Mouse (Mus musculus): ENCODE data around the gene Dnah17. TPM values are rescaled to one million over a fixed set of nuclear protein-coding genes. Genes with fewer than 3 reads are reported as not detected.

Gene Dnah17
- total RNA-seq (2015; ENCODE audit: low replicate concordance) (not detected in 2 replicates), total RNA-seq (2017; ENCODE audit: low replicate concordance) (not detected in 2 replicates)

DNA sequence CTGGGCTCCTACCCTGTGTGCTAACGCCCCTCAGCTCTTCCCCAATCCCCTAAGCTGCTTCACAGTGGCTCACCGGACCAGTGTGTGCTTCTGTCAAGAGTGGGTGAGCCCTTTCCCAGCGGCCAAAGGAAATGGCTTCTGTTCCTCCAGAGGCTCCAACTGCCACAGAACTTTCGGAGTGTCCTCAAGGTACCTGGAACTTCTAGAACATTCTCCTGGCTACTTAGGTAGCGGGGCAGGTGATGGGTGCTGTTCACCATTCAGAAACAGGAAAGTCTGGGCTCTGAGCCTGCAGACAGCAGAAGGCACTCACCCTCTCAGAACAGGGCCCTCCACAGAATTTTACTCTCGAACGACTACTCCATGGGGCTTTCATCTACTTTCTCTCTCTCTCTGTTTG is at the start of gene Dnah17:
Gene Dnah17 (minus strand): TSS at position 101 of the 400 bp plus-strand sequence.
- no peak for ATAC-seq (replicated peaks; ENCODE audit: low FRiP score, poor library complexity, severe bottlenecking)

DNA sequence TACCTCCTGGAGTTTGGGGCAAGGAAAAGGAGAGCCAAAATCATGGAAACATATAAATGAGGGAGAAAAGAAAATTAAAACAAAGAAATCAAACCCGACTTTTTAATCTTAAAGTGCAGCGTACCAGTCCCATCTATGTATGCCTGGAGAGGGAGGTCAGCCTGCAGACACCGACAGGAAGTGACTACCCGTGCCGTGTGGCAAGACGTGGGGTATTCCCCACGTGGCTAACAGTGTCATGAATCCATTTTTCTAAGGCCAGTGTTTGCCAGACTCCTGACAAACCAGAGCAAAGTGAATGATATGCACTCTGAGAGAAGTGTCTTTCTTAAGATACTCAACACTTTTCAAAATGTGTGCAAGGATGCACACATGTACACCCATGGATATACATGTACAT is 49.8 kb upstream of the Dnah17 start:
- no peak for ATAC-seq (replicated peaks; ENCODE audit: low FRiP score, poor library complexity, severe bottlenecking)

DNA sequence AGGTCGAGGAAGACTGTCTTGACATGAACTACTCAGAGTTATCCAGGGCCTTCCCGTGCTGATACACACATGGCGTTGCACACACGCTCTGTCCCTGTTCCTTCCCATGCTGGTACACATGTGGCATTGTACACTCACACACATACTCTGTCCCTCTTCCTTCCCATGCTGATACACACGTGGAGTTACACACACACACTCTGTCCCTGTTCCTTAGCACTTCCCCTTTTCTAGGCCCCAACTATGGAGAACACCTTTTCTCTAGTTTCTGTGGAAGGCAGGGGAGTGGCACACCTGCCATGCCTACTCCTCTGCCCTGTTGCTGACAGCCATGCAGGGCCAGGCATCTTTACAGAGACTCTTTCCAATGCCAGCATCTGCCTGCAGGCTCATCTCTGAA is 47.8 kb upstream of the Dnah17 start:
- ATAC-seq (replicated peaks; ENCODE audit: low FRiP score, poor library complexity, severe bottlenecking), result no peak

DNA sequence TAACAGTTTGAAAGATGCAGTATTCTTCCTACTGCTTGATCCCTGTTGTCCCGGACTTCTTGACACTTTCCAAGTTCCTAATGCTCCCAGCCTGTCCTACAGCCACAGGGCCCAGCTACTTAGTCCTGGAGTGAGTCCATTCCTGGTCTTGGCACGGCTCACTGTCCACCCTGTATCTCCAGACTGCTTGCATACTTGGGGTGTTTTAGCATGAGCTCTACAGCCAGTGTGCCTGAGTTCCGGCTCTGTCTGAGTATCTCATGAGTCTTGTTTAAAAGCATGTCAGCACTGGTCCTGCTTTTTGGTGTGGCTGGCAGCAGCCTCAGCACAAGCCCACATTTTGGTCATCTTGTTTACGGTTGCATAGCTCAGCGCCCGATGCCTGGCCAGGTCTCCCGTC is 44.3 kb upstream of the Dnah17 start:
- ATAC-seq (replicated peaks; ENCODE audit: low FRiP score, poor library complexity, severe bottlenecking), result no peak

GRCm38 (mm10) chr11:118172768-118173167 is 42.3 kb upstream of the Dnah17 start:
- ATAC-seq (replicated peaks; ENCODE audit: low FRiP score, poor library complexity, severe bottlenecking), result no peak

- no peak for ATAC-seq (replicated peaks; ENCODE audit: low FRiP score, poor library complexity, severe bottlenecking)
Measured at GRCm38 (mm10) chr11:118170333-118170732, 39.9 kb upstream of the Dnah17 start.

- ATAC-seq (replicated peaks; ENCODE audit: low FRiP score, poor library complexity, severe bottlenecking), result no peak
Measured at GRCm38 (mm10) chr11:118168714-118169113, 38.3 kb upstream of the Dnah17 start.

DNA sequence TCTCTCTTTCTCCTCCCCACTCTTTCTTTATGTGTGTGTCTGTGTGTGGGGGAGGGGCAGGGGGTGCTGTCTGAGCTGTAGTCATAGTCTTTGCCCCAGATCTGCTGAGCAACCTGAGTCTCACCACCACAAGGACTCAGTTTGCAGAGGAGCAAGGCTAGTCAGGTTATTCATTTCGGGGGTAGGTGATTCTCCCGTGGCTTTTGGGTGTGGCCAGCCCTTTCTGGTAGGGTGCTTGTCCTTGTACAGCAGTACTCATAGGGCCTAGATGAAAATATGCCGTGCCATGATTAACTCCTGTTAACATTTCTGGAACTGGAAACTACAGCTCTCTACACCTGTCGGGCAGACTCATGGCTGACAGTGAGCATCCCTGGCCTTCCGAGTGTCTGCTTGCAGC is 36.2 kb upstream of the Dnah17 start:
- ATAC-seq (replicated peaks; ENCODE audit: low FRiP score, poor library complexity, severe bottlenecking), result no peak

- ATAC-seq (replicated peaks; ENCODE audit: low FRiP score, poor library complexity, severe bottlenecking), result no peak
Measured at GRCm38 (mm10) chr11:118165681-118166080, 35.2 kb upstream of the Dnah17 start.

DNA sequence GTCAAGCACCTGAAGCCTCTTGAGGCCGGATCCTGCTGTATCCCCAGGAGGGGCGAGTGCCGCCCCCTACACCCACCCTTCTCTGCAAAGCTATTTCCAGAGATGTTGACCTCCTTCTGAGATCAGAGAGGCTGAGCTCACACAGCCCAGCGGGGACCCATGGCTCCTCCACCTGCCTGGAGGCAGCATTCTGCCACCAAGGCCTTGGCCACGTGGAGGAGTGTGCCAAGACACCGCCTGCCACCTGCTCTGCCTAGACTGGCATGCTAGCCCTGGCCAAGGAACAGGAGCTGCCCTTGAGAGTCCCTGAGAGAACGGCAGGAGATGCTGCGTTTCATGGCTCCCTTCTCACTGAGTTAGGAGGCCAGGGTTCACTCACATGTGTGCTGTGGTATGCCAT is 34.1 kb upstream of the Dnah17 start:
- ATAC-seq (replicated peaks; ENCODE audit: low FRiP score, poor library complexity, severe bottlenecking), result no peak

DNA sequence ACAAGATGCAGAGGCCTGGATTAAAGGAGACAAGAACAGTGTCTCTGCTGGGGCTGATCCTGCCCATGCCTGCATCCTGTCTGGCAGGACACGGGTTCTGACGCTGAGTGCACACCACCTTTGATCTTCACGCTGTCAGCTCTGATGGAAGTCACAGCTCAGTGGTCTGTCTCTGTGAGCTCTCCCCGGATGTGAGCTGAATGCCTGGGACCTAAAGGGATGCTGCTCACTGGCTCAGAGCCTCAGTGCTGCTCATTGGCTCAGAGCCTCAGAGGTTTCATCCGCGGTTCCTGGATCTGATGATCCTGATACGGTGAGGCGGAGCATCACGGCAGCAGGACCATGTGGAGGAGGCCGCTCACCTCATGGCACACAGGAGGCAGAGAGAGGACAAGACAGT is 31.8 kb upstream of the Dnah17 start:
- ATAC-seq (replicated peaks; ENCODE audit: low FRiP score, poor library complexity, severe bottlenecking), result no peak

DNA sequence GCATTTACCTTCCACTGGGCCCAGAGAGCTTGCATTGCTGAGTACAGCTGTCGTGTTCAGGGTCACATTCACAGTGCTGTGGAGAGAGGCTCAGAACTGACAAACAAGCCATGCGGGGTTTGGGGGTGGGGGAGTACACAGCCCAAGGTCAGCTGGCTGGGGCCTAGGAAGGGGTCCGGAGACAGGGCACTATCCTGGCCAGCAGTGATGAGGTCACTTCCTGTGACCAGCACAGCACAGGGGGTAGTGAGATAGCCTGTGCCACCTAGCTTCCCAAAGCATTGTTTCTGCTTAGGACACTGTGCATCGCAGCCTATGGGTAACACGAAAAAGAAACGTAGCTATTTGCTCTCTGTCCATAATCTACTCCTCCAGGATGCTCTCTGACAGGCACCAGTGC is 30.8 kb upstream of the Dnah17 start:
- ATAC-seq (replicated peaks; ENCODE audit: low FRiP score, poor library complexity, severe bottlenecking), result no peak

- ATAC-seq (replicated peaks; ENCODE audit: low FRiP score, poor library complexity, severe bottlenecking), result no peak
Measured at GRCm38 (mm10) chr11:118160763-118161162, 30.3 kb upstream of the Dnah17 start.

- no peak for ATAC-seq (replicated peaks; ENCODE audit: low FRiP score, poor library complexity, severe bottlenecking)
Measured at GRCm38 (mm10) chr11:118158753-118159152, 28.3 kb upstream of the Dnah17 start.

- no peak for ATAC-seq (replicated peaks; ENCODE audit: low FRiP score, poor library complexity, severe bottlenecking)
Measured at GRCm38 (mm10) chr11:118156480-118157060, 26.1 kb upstream of the Dnah17 start.

DNA sequence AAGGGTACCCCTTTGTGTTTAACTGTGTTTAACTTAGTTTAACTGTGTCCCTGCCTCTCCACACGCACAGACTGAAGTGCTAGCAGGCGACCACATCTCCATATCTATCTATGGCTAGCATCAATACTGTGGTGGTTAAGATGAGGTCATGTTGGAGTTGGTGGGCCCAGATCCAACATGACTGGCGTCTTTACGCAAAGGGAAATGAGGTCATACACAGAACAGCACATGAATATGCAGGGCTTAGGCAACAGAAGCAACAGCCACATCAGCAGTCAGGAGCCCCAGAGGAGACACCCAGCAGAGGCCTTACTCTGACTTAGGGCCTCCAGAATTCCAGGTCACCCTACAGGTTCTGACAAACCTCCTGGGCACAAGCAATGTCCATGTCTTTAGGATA is 22.5 kb upstream of the Dnah17 start:
- no peak for ATAC-seq (replicated peaks; ENCODE audit: low FRiP score, poor library complexity, severe bottlenecking)

DNA sequence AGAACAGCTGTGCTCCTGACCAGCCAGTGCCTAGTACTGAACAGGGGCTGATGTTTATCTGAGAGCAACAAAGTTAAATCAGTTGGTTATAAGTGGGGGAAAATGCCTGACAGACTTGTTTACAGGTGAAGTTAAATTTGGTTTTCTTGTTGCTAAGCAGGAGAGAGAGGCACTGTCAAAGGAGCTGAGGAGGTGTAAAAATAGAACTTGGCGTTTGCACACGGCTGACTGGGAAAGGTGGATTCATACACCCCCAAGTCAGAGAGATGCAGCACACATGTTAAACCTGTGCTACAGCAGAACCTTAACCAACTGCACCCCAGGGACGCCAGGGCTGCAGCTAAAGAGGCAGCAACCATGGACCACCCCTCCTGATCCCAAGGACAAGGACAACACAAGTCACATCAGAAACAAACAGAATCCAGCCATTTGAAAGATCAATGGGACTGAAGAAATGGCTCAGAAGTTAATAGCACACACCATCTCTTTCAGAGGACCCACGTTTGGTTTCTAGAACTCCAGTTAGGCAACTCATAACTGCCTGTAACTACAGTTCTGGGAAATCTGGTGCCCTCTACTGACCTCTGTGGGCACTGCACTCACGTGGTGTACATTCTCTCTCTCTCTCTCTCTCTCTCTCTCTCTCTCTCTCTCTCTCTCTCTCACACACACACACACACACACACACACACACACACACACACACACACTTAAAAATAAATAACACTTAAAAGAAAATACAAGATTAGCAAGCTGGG is 21.2 kb upstream of the Dnah17 start:
- ATAC-seq (replicated peaks; ENCODE audit: low FRiP score, poor library complexity, severe bottlenecking), result no peak

GRCm38 (mm10) chr11:118150115-118150701 is 19.8 kb upstream of the Dnah17 start:
- ATAC-seq (replicated peaks; ENCODE audit: low FRiP score, poor library complexity, severe bottlenecking), result no peak

DNA sequence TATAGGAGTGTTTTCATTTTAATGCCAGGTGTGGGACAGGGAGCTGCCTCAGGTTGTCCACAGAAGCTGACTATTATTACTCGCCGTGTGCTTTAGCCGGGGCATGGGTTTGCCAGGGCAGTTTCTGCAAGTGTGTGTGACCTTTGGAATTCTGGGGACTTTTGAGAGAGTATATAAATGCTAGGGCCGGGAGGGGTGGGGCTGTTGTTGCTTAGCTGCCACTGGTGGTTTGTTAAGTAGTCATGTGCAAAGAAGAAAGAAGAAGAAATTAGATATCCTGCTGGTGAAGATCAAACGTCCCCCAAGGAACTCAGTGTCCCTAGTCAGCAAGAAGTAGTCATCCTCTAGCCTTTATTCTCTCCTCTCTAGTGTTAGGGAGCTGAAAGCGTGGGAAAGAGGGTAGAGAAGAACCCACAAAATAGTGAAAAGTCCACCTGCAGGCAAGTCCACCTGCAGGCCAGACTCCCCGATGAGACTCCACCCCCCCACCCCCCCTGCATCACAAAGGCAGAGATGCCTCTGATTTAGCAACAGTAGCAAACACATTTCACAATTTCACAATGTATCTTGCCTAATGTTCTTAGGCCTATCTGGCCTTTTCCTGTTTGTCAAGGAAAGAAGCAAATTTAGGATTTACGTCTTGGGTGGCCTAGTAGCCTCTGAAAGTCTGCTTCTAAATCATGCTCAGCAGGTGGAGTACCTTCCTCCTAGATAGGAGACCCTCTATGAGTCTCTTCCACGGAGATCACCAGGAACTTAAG is 17.6 kb upstream of the Dnah17 start:
- ATAC-seq (replicated peaks; ENCODE audit: low FRiP score, poor library complexity, severe bottlenecking), result no peak

- ATAC-seq (replicated peaks; ENCODE audit: low FRiP score, poor library complexity, severe bottlenecking), result no peak
Measured at GRCm38 (mm10) chr11:118146446-118146845, 16.0 kb upstream of the Dnah17 start.

Data from erythroid progenitor cell, adult 5-6 weeks (primary cell).